ENCODE assay signal across 8 mouse cellular contexts in the genomic region with DNA sequence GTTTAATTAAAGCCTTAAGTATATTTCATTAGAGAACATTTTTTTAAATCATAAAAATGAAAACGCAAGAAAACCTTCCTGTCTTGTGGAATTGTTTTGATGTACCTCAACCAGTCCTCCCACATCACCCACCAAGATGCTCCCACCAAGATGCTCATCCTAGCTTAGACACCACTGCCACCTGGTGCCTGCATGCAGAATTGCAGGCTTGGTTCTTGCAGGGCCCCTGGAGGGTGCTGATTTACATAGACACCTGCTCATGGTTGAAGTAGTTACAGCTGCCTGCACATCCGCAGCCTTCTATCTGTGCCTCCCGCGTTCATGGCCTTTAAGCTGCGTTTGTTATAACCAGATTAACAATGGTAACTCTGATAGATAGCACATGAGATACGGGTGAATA.
DNase-seq lines count a peak whose midpoint lies in the region; ATAC-seq and TF ChIP-seq lines count a peak whose summit lies in the region.

No protein-coding gene starts in this region.

- H3K4me3 ChIP-seq in cerebellum, adult 2 months (replicated peaks; ENCODE audit: insufficient read depth, low read depth, low read length): no peak overlapping the region
- no peak overlapping the region for H3K4me3 ChIP-seq in limb, embryonic 11.5 days (ENCODE audit: low read depth, low read length)

- H3K9ac ChIP-seq in limb, embryonic 11.5 days (ENCODE audit: low read length): no peak overlapping the region

- no peak overlapping the region for H3K27ac ChIP-seq in cerebellum, adult 2 months (ENCODE audit: insufficient read depth, low read length)
- no peak overlapping the region for H3K27ac ChIP-seq in limb, embryonic 11.5 days (replicated peaks; ENCODE audit: low read depth, low read length)

- no peaks in the 10 kb centered on the region for H3K9me3 ChIP-seq in limb, embryonic 11.5 days (ENCODE audit: control insufficient read depth, low read length)

- no peak for ATAC-seq in limb, embryonic 11.5 days (ENCODE audit: insufficient number of reproducible peaks, low FRiP score, low TSS enrichment, low read depth)

- no peaks in the 10 kb centered on the region; the same call in 1 of the 2 replicates for H3K4me1 ChIP-seq in cerebellum, adult 2 months (ENCODE audit: control insufficient read depth, insufficient read depth, low read length)
- H3K4me1 ChIP-seq in limb, embryonic 11.5 days (ENCODE audit: control insufficient read depth, insufficient read depth, low read length): peaks cover 9% of the 10 kb centered on the region

- no peaks in the 10 kb centered on the region for H3K27me3 ChIP-seq in cerebellum, adult 2 months (ENCODE audit: control insufficient read depth, insufficient read depth, low read length)
- no peaks in the 10 kb centered on the region for H3K27me3 ChIP-seq in limb, embryonic 11.5 days (ENCODE audit: control insufficient read depth, insufficient read depth, low read length)

- TF ChIP-seq POLR2A in cerebellum, adult 2 months (IDR thresholded peaks at IDR 0.05; ENCODE audit: borderline replicate concordance, insufficient read depth, low read length): no peak

- 60% methylated on average over 6 of the region's 6 CpGs for WGBS in cerebellum, adult 2 months
- 19% methylated on average over 6 of the region's 6 CpGs for WGBS in limb, embryonic 11.5 days

- no peak overlapping the region for H3K4me2 ChIP-seq in limb, embryonic 11.5 days (ENCODE audit: low read depth, severe bottlenecking)

- H3K36me3 ChIP-seq in limb, embryonic 11.5 days (ENCODE audit: control insufficient read depth, insufficient read depth, low read length): no peaks in the 10 kb centered on the region

- peak; percentile 91 for TF ChIP-seq CTCF in cerebellum, adult 2 months (IDR thresholded peaks at IDR 0.05; ENCODE audit: borderline replicate concordance, insufficient read depth, low read depth, low read length)

- DNase-seq in ovary, postnatal 36 days (ENCODE audit: low spot score): peak; percentile 48
- DNase-seq in ovary, postnatal 10 days (ENCODE audit: low spot score): no peak
- peak; percentile 45 to 64 for DNase-seq in cerebellum, adult 2 months
- DNase-seq in frontal cortex, postnatal 10 days (ENCODE audit: low spot score in 2 of 2): peak; percentile 48 to 73
- DNase-seq in induced T-regulatory cell, adult 2 months (ENCODE audit: low read depth): peak; percentile 7
- peak; percentile 87 for DNase-seq in limb, embryonic 11.5 days (ENCODE audit: low spot score)
- DNase-seq in retina, postnatal 7 days (ENCODE audit: low read depth, low spot score): peak; percentile 61
- peak; percentile 25 for DNase-seq in yolk sac, embryonic 10.5 days (ENCODE audit: low spot score)
